Mouse (Mus musculus) lung, postnatal 36 days (tissue): Measurements from ENCODE around the gene Rbm4b.

Source experiments
- DNase-seq: peaks from one replicate; pipeline ENCODE4 v3.0.0; 2022; ENCODE audit warnings: mixed read lengths

Rbm4b gene

GRCm38 (mm10) chr19:4811063-4811908 lies 55.0 kb downstream of the Rbm4b start, which contains the start of the genes Gm21992 and Rbm14:
Gm21992 (minus strand) TSS chr19:4811612.
Rbm14 (minus strand) TSS chr19:4811634.
- DNase-seq: peak; percentile 99

- DNase-seq: no peak
These were observed 55.6 kb downstream of the Rbm4b start for GRCm38 (mm10) chr19:4811909-4812242.

GRCm38 (mm10) chr19:4812334-4812949 lies 56.1 kb downstream of the Rbm4b start:
- DNase-seq: peak; percentile 53

GRCm38 (mm10) chr19:4813015-4813414 lies 56.7 kb downstream of the Rbm4b start:
- peak; percentile 38 for DNase-seq
